Mouse (Mus musculus): ENCODE results near the gene Prr5.

Prr5 gene

DNA sequence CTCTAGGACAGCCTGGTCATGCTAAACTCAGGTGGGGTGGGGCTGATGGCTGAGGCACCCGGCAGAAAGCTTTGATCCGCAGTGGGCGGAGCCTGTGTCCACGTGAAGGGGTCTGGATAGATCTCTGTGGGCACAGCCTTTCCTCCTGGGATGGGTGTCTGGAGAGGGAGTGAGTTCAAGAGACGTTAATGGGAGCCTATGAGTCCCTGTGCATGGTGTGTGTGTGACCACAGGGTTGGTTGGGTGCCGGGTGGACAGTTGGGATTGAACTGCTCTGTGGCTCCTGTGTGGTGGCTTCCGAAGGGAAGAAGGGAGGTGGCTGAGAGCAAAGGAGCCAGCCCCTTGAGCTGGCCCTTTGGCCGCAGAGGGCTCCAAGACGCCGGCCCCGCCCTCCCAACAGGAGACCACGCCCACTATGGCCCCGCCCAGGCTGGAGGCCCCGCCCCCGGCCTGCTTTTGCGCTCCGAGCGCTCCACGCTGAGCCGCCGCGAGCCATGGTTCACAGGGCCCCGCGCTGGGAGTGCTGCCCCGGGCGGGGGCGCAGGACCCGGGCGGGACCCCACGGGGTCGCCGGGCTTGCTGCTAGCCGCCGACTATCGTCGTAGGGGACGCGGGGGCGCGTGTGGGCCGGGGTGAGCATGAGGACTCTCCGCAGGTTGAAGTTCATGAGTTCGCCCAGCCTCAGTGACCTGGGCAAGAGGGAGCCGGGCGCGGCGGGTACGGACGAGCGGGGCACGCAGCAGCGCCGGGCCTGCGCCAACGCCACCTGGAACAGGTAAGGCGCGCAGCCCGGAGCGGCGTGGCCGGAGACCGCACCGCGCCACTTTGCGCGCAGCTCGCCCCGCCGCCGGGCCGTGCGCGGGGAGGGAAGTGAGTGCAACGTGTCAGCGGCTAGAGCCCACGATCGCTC is 11.4 kb downstream of the Prr5 start:
- peak; percentile 92 to 96 for DNase-seq

DNA sequence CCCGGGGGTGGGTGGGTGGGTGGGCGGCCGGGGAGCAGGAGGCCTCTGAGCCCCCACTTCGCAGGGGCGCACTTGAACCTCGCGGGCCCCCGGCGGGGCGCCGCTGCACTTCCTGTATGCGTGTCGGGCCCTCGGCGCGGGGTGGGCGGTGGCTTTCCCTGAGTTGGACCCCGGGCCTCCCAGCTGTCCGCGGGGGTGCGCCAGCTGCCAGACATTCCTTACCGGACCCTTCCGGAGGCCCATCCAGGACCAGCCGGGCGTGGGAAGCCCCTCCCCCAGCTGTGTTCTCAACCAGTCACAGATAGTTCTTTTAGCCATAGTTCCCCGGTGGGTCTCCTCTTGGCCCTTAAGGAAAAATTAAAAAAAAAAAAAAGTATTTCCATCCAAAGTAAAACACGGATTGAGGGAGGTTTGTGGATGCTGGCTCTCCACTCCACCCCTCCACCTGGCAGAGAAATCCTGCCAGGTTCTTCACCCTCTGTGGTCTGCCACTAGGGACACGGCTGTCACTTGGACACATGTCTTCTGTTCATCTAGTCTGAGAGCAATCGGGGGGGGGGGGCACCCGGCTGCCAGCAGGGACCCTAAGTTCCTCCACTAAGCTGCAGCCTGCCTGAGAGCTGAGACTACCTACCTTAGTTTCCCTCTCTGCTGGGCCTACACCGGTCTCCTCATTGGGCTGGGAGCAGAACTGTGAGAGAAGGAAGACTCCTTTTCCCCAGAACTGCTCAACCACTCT is 12.2 kb downstream of the Prr5 start:
- peak; percentile 76 to 89 for DNase-seq

DNA sequence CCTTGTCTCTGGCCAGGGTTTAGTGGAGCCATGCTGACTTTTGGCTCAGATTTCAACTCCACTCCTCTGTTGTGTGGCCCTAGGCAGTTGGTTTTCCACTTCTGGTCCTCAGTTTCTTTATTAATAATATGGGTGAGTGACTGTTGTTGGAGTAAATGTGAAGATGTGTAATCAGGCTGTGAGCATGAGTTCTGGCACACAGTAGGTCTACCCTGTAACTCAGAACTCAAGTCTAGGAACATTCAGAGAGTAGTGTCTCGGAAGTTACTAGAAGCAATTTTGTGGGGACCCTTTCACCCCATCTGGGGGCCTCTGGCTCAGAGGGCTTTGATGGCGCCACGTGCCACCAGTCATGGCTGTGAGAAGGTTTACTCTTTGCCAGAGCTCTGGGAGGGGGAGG is 12.8 kb downstream of the Prr5 start:
- no peak for DNase-seq

DNA sequence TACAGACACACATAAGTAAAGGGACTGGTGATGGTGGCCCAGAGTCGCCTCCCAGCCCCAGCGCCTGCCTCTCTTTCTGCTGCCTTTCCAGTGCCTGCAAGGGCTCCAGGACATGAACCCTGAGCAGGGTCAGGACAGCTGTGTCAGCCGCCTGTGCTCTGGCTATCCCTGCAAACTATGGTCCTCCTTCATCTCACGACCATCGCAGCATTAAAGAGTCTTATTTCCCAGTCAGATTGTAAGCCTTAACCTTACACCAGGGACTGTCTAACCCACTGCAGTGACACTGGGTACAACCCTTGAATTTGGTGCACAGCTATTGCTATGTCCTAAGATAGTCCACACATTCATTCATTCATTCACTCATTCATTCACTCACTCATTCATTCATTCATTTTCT is 13.4 kb downstream of the Prr5 start:
- DNase-seq, result no peak

DNA sequence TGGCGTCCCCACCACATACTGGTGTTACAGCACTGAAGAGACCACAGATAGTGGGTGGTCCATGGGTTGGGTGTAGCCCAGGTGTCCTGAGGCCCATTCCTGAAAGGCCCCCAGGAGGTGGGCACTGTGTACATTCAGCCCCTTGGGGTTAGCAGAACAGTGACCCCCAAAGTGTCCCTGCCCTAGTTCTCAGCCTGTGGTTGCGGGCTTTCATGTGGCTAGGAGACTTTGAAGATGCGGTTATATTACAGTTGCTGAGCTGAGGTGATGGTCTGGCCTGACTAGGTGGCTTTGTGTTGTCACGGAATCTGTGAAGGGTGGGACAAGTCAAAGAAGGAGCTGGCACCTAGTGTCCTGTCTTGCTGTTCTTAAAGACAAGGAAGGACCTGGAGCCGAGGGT is 15.1 kb downstream of the Prr5 start:
- no peak for DNase-seq

DNA sequence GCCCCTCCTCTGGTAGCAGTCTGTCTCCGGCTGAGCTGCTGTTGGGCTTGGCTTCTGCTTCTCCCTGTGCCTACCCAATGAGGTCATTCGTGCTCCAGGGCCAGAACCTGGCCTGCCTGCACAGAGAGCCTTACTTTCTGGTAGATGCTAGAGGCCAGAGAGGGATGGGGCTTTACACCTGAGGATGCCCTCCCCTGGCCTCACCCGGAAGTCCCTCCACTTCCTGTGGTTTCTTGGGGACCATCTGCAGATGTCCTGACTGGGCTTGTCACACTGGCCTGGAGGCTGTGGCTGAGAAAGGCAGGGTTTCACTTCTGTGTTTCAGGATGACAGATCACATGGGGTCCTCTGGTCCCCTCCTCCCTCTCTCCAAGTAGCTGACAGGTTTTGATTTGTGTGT is 16.0 kb downstream of the Prr5 start:
- peak; percentile 36 to 58 for DNase-seq

DNA sequence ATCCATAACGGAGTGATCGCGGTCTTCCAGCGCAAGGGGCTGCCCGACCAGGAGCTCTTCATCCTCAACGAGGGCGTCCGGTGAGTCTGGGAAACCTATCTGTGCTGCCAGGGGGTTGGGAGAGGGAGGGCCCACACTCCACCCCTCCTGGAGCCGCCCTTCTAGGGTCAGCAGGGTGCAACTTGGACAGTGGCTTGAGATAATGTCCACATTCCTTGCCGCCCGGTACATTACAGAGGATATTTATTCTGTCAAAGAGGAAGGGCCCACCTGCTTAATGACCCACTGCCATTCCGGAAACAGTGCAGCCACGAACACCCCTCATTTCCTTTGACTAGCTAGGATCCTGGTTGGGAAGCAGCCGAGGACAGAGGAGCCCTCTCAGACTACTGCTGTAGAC is 18.5 kb downstream of the Prr5 start:
- DNase-seq, result peak; percentile 37 to 56

DNA sequence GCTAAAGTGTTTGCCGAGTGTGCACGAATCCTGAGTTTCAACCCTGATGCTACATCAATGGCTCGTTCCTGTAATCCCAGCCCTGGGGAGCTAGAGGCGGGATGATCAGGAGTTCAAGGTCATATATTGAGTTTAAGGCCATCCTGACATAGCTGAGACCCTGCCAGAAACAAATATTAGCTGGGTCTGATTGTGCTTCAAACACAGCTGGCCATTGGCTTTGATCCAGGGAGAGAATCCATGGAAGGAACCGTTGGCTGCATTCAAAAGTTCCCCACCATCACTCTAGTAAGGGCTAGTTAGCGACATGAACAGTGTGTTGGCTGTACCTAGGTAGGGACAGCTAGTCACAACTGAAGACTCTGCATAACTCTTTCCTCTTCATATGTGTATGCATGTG is 19.9 kb downstream of the Prr5 start:
- no peak for DNase-seq

DNA sequence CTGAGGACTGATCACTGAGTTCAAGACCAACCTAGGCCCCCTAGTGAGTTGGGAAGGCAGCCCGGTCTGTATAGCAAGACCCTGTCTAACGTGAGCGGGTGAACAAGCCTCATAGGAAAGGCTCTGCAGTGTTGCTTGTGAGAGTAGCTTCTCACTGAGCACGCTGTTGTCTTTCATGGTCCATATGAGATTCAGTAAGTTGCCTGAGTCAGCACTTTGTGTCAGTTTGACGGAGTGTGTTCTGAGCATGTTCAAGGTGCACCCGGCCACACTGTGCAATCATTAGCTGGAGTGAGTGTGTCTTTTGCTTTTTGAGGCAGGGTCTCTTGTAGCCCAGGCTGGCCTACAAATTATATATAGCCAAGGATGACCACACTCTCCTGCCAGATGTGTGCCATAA is 22.1 kb downstream of the Prr5 start:
- no peak for DNase-seq

DNA sequence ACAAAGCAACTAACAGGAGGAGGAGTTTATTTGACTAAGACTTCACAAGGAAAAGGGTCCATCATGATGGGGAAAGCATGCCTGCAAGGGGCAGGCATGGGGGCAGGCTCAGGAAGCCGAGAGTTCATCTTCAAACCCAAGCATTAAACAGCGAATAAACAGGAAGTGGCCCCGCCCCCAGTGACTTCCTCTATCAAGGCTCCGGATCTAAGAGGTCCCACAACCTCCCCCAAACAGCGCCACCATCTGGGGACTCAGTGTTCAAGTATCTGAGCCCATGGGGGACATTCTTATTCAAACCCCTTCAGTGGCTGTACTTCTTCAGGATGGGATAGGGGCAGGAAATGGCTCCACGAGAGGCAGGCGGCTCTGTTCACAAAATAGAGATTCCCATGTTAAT is 23.2 kb downstream of the Prr5 start:
- no peak for DNase-seq

DNA sequence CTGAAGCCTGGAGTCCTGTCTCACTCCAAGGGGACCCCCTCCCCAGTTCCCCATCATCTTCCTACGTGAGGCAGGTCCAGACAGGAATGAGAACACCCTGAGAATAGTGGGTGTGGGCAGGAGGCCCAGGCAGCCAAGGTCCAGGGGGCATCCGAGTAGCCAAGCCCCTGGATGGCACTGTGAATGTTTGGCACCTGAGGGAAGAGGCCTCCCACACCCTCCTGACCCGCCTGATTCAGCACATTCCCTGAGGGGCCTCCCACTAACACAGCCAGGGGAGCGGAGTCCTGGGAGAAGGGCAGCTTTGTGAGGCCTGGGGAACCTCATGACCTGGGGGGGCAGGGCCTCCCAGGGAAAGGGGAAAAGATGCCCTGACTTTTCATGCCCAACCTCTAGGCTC is 26.6 kb downstream of the Prr5 start:
- no peak for DNase-seq

DNA sequence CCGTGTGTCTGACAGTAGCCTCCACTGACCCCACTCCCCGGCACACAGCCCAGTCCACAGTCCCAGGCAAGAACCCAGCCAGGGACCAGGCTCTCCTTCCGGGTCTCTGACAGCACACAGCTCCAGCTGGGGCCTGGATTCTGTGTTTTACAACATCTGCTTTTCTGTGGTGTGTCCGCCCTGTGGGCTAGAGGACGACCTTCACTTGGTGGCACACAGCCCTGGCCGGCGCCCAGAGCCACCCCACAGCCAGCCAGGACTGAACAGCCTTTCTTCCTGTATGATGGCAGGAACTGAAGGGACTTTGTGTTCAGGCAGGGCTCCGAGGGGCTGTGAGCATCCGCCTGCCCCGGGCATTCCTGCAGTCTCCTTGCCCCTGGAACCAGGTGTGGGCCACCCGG is 28.2 kb downstream of the Prr5 start:
- DNase-seq, result peak; percentile 43 to 78

DNA sequence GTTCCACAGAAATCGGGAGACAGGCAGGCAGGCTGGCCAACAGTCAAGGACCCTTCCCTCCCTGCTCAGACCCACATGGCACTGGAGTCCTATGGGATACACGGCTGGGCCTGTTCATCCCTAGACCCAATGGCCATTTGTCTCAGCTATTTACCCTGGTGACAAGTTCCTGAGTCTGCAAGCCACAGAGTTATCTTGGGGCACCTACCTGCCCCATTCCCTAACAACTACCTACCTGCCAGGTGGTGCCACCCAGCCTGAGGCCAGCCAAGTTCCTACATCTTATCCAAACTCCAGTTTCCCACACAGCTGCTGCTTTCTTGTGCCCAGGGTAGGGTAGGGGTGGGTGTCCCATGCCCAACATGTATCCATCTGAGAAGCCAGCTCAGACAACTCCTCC is 28.8 kb downstream of the Prr5 start:
- DNase-seq, result no peak

DNA sequence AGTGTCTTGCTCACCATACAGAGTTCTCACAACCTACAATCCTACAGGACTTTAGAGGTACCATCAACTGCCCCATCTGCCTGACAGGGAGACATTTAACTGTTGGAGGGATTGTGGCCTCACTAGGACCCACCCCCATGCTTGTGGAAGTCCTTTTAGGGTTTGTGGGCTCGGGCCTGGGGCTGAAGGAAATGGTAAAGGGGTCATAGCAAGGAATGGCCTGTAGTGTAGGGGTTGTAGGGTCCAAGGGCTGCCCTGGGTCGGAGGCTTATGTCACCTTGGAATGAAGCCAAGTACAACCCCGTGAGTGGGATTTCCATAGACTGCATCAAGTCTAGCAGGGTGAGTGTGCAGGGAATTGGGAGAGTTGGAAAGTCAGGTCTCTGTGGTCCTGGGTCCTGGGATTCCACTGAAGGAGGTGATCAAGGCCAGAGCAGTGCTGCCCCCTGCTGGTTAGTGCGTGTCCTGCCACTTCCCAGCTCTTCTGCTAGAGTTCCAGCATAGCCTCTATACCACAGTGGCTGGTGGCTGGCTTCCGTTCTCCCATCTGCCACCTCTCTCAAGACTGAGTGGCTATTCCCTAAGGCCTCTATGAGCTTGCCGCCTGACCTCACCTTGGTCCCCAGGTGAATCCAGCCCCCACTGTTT is 30.9 kb downstream of the Prr5 start:
- peak; percentile 68 to 79 for DNase-seq

DNA sequence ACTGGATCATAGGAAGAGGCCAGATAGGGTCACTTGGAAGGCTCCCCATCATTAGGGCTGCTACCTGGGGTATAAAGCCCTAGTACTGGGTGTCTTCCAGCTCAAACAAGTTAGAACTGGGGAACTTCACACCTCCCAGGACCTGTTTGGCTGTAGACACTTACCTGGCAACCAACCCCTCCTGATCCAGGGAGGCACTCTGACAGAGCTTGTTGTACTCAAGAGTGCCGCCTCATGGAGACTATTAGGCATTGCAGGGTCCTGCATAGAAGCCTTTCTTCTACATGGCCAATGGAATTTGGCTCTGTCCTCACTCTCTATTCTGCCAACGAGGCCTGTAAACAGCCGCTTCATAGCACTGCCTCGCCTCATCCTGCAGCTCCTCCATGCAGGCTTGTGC is 32.5 kb downstream of the Prr5 start:
- peak; percentile 58 to 66 for DNase-seq

DNA sequence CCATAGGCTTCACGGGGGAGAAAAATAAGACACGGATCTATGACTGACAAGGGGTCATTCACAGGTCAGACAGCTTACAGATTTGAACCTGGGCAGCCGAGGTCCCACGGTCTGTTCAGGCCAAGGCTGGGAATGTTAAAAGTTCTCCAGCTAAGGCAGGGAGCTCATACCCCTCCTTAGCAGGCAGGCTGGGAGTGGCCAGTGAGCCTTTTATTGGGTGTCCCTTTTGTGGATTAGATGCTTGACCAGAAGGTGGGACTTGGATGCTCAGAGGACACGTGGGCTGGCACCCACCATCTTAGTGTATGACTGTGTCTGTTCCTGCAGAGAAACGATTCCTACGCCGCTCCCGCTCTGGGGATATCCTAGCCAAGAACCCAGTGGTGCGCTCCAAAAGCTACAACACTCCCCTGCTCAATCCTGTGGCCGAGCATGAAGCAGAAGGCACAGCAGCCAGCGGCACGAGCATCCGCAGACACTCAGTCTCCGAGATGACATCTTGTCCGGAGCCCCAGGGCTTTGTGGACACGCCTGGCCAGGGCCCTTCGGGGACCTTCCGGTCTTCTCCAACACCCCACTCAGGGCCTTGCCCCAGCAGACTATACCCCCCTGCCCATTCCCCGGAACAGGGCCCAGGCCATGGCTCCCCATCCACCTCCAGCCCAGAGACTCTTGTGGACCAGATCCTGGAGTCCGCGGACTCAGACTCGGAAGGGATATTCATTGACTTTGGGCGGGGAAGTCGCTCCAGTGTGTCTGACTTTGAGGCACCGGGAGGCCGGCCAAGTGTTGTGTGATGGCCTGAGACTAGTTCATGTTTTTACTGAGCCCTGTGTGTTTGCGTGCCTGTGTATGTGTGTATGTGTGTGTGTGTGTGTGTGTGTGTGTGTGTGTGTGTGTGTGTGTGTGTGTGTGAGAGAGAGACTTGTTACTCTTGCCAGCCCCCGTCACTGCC is 33.2 kb downstream of the Prr5 start:
- peak; percentile 36 to 66 for DNase-seq

DNA sequence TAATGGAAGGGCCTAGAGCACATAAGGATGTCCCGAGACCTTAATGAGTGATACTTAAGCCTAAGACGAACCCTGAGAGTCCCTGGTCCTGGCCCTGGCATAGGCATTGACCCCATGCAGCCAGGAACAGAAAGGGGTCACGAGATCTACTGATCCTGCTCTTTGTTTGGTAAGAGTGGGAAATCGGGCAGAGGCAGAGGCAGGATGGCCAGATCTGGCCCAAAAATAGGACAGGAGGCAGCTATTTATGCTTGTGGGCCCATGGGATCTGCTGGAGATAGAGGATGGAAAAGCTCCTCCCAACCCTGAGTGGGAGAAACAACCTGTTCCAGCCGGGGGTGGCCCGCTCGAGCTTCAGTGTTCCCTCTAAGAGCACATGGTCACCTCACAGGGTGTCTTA is 34.6 kb downstream of the Prr5 start:
- DNase-seq, result no peak

DNA sequence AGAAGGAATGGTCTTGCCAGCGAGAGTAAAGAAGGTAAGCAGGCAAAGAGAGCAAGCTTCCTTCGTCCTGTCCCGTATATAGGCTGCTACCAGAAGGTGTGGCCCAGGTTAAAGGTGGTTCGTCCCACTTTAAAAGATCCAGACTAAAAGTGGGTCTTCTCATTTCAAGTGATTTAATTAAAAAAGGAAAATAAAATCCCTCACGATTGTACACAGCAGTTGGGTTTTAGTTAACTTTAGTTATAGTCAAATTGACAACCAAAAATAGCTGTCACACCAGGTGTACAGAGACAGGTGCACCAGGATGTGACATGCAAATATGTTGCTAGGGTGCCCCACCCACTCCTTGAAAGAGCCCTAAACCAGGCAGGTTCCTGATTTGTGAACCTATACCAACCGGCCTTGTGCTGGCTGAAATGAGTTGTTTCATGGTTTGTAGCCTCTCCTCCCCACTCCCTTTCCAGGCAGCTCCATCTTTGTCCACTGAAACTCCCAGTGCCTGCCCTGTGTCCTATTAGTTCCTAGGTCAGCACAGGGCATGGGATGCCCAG is 36.0 kb downstream of the Prr5 start:
- DNase-seq, result no peak

DNA sequence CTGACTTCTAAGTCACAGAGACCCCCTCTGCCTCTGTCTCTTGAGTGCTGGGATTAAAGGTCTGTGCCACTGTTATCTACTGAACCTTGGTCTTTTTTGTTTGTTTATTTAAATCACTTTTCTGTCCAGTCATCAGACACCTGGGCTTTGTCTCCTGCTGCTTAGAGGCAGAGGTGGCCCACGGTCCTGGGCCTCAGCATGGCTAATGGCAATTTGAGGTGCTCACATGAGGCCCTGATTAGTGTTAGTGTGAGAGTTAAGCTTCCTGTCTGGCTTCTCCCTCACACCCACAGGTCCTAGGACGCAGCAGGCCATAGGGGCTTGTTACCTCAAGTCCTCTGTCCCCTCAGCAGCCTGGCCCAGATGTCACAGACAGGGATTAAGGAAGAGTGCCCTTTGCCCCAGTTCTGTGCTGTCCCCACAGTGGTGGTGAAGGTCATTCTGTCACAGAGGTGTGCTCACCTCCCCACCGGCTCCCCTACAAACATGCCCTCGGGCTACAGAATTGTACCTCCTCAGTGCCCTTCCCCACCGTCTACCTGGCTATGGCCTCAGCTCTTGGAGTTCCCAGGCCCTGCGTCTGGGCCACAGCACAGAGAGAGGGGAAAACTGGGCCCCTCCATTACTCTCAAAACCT is 37.7 kb downstream of the Prr5 start:
- no peak for DNase-seq

DNA sequence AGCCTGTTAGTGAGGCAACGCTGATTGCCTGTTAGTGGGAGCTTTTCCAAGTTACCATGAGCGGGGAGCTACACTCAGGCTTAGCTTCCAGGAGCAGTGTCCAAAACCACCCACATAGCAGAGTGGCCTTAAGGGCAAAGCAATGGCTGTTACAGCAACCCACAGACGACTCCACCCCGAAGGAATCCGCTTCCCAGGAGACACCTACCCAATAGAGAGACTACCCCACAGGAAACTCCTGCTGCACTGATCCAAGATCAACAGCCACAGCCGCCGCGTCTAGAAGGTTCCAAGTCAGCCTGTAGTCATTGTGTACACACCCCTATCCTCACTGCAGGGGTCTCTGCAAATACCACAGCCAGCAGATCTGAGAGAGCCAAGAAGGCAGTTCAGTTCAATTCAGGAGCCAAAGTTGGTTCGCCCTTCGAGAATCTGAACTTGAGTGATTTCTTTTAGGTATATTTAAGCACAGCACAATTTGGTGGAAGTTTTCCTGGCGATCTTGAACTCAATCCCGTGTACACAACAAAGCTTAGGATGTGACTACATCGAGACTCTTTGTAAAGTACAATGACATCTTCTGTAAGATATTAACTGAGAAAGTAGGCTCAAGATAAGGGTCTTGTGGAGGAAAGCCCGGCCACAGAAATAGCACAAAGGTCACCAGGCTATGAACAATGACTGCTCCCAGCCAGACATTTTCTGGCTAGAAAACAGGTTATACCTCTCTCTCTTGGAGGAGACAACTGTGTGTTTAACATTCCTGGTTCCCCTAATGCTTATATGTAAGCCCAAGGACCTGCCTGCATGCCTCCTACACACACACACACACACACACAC is 43.4 kb downstream of the Prr5 start:
- DNase-seq, result peak in 1 of 2 experiments; percentile 36

DNA sequence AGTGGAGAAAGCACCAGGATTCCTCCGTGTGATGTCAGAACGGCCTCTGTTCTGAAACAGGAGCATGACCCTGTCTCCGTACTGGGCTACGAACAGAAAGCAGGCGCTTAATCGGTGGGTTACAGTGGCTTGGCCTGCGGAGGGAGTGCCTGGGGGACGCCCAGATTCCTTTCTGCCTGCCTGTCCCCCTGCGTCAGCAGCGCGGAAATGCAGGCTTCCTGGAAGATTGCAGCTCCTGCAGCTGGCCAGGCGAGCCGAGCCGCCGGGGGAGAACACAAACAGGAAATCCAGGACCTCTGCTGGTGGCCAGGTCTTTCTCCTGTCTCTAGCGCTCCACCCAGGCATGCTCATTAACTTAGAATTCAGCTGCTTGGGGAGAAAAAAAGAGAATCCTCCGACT is 45.3 kb downstream of the Prr5 start:
- DNase-seq, result peak; percentile 92 to 96

Data from lung, postnatal 4 days (tissue).